Mouse (Mus musculus) forebrain, embryonic 12.5 days (tissue): ENCODE measurements around the gene 2610002M06Rik. TPM values are rescaled to one million over a fixed set of nuclear protein-coding genes. Genes with fewer than 3 reads are reported as not detected.

ENCODE experiments used
- ATAC-seq: fragments of 200-750 bp; cut with Nextera tagmentation; 2 replicates; pipeline ENCODE4 v1.8.0; 2017; ENCODE audit warnings: moderate TSS enrichment; ENCODE audit not compliant: low FRiP score
- H3K27ac ChIP-seq: fragments of 300-500 bp; sonication (generic); 2 replicates; pipeline ENCODE4 v1.5.1; 2016; ENCODE audit warnings: mild to moderate bottlenecking
- H3K27me3 ChIP-seq: fragments of 300-500 bp; sonication (generic); 2 replicates; pipeline ENCODE4 v1.6.1; 2016; ENCODE audit warnings: mild to moderate bottlenecking
- H3K36me3 ChIP-seq: fragments of 300-500 bp; sonication (generic); replicated peaks from 2 replicates; pipeline ENCODE4 v1.6.1; 2016; ENCODE audit warnings: mild to moderate bottlenecking
- H3K4me1 ChIP-seq: fragments of 300-500 bp; sonication (generic); 2 replicates; pipeline ENCODE4 v1.6.1; 2016
- H3K4me2 ChIP-seq: fragments of 300-500 bp; sonication (generic); 2 replicates; pipeline ENCODE4 v1.6.1; 2016; ENCODE audit warnings: mild to moderate bottlenecking, moderate library complexity
- H3K4me3 ChIP-seq: fragments of 300-500 bp; sonication (generic); replicated peaks from 2 replicates; pipeline ENCODE4 v1.5.1; 2016; ENCODE audit warnings: mild to moderate bottlenecking
- H3K9ac ChIP-seq: fragments of 300-500 bp; sonication (generic); 2 replicates; pipeline ENCODE4 v1.6.1; 2016; ENCODE audit warnings: mild to moderate bottlenecking
- H3K9me3 ChIP-seq: fragments of 300-500 bp; sonication (generic); 2 replicates; pipeline ENCODE4 v1.6.1; 2016
- WGBS: fragments of 180-500 bp; shearing (Covaris S2); methylation state at CpG from one replicate; pipeline ENCODE4 v1.1.7; 2016; 5-methylcytosine and 5-hydroxymethylcytosine counted together
- polyA plus RNA-seq: library from polyadenylated mRNA; unstranded; fragments of >200 nt; fragmentation: Nextera tagmentation; extraction: Ambion mirVana; gene quantifications from 2 replicates; pipeline ENCODE4 v1.2.1, GENCODE M21; 2016

Gene 2610002M06Rik
- 10.3 and 10.4 TPM in 2 replicates for polyA plus RNA-seq

DNA sequence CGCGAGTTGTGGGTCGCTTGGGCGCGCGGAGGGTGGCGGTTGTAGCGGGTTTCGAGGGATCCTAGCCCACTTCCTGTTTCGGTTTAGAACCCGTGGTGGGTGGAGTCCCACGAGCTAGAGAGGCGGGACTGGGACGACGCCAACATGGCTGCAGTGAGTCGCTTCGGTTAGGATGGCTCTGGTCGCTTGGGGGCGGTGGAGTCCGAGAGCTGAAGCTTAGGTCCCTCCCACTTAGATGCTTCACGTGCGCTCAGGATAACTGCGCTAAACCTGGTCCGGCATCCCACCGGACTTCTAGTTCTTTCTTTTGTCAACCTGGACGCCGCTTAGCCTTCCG lies at the start of gene 2610002M06Rik:
TSS of gene 2610002M06Rik (minus strand) at position 117 of the 337 bp plus-strand sequence.
- Histone ChIP-seq H3K4me1 (no peaks in the 10 kb centered on the region), H3K27ac (no peak within 1 kb of the TSS), H3K27me3 (no peaks in the 10 kb centered on the region), H3K9me3 (no peaks in the 10 kb centered on the region), H3K4me2 (peak within 1 kb of the TSS; percentile 58), H3K9ac (peak within 1 kb of the TSS; percentile 54), H3K36me3 (no peaks in the 10 kb centered on the region), H3K4me3 (peak within 1 kb of the TSS; percentile 59)
- 21% methylated on average over 28 of the region's 28 CpGs for WGBS
- ATAC-seq: peak; percentile 100

DNA sequence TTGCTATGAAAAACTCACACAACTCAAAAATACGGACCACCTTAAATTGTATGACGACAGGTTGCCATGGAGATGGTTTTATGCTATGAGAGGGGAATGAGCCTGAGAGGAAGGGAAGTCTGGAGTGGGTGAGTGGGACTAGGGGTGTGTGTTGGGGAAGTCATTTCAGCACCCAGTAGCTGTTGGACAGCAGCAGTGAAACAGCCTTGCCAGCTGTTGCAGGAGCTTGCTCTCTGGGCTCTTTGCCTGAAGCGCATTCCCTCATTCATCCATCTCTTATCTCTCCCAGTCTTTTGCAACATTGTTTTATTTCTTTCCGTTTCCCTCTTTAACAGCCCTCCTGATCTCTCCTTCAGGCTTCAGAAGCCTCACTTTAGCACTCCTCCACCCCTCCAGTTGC lies 42.0 kb upstream of the 2610002M06Rik start:
- Histone ChIP-seq H3K27me3 (no peaks in the 10 kb centered on the region), H3K27ac (no peak overlapping the region), H3K4me2 (no peak overlapping the region), H3K9me3 (no peaks in the 10 kb centered on the region), H3K4me1 (no peaks in the 10 kb centered on the region), H3K4me3 (no peak overlapping the region), H3K9ac (no peak overlapping the region), H3K36me3 (no peaks in the 10 kb centered on the region)
- ATAC-seq: no peak
- WGBS: 25% methylated on average over 4 of the region's 4 CpGs

DNA sequence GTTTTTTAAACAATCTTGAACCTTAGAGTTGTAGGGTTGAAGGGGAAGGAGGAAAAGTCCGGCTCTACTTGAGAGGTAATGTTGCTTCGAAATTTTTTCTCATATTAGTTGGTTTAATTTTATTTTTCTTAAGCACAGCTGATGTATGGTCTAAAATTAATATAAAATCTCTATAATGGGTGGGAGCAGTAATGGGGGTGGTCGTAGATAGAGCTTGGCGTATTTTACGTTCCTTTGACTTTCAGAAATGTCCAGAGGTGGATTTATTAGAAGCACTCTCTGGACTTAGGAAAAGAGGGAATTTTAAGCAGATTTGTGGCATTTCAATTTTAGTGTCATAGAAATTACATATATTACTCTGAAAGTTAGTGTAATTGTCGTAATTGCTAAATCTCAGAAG lies 592 bp upstream of the 2610002M06Rik start:
- no peaks in the 10 kb centered on the region for H3K36me3 ChIP-seq
- no peaks in the 10 kb centered on the region for H3K4me1 ChIP-seq
- no peaks in the 10 kb centered on the region for H3K27me3 ChIP-seq
- no peaks in the 10 kb centered on the region for H3K9me3 ChIP-seq
- 92% methylated on average over 6 of the region's 6 CpGs for WGBS
- ATAC-seq: no peak
- no peak overlapping the region; the same call in 1 of the 2 replicates for H3K4me3 ChIP-seq
- no peak overlapping the region for H3K27ac ChIP-seq
- no peak overlapping the region for H3K9ac ChIP-seq
- H3K4me2 ChIP-seq: peak overlapping the region; percentile 58

DNA sequence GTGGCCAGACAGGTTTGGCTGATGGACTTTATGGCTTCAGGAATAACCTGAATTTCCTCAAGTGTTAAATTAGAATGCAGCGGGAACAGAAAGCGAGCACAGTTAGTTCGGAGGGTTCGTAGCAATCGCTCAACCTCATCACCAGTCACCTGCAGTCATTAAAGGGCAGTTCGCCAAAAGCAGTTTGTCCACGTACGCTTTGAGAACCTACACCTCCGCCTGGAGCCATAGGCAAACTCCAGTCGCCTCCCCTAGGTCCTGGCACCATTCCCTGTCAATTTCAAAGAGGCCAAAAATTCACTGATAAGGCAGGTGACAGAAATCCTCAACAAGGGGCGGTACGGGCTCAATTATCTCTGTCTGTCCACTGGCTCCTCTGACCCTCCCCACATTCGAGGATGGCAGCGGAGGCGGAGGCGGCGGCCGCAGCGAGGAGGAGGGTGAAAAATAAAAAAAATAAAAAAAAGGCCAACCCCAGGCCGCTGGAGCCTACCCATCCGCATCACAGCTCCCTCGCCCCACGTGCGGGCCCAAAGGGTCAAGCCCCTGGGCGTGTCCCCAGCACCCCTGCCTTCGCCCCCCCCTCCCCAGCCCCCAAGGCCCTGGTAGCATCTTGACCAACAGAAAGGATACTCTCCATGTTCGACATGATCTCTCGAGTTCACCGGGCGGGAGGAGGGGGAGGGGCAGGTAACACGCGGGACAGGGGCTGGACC lies 474 bp downstream of the 2610002M06Rik start:
- peak overlapping the region; percentile 59 for H3K4me3 ChIP-seq
- no peaks in the 10 kb centered on the region for H3K4me1 ChIP-seq
- H3K27ac ChIP-seq: no peak overlapping the region
- H3K4me2 ChIP-seq: peak overlapping the region; percentile 58
- H3K9ac ChIP-seq: peak overlapping the region; percentile 54
- 20% methylated on average over 30 of the region's 32 CpGs for WGBS
- no peaks in the 10 kb centered on the region for H3K36me3 ChIP-seq
- peak; percentile 34 for ATAC-seq
- no peaks in the 10 kb centered on the region for H3K27me3 ChIP-seq
- H3K9me3 ChIP-seq: no peaks in the 10 kb centered on the region

DNA sequence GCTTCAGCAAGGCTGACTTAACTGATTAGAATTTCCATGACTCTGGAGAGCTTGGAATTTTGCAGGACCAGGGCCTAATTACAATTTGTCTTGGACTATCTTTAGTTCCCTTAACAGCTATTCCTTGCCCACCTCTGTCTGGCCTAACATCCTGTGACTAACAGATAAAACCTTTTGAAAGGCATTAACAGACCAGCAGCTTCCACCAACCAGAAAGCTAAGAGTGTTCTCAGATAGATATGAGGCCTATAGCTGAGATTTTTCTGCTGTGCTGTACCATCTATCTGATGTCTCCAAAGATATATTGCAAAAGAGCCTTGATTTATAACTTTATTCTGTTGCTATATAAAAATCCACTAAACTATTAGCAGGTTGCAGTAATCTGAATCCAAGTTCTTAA lies 4.0 kb downstream of the 2610002M06Rik start:
- H3K9me3 ChIP-seq: no peaks in the 10 kb centered on the region
- ATAC-seq: no peak
- H3K27me3 ChIP-seq: no peaks in the 10 kb centered on the region
- H3K4me1 ChIP-seq: no peaks in the 10 kb centered on the region
- no peak overlapping the region for H3K4me2 ChIP-seq
- no peaks in the 10 kb centered on the region for H3K36me3 ChIP-seq
- no peak overlapping the region for H3K9ac ChIP-seq
- no peak overlapping the region for H3K27ac ChIP-seq
- H3K4me3 ChIP-seq: no peak overlapping the region

DNA sequence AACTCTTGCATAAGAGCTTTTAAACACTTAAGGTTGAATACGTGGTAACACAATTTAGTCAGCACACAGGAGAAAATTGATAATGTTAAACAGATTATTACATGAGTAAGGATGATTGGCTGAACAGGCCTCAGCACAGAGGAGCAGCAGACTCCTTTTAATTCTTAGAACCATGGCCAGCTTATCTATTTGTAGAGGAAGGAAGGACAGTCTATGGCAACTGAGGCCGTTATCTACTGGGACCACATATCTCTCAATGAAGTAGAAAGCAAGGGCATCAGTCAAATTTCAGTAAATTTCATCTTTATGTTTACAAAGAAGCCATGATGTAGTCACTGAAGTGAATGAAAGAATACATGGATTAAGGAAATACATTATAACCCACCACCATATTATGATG lies 19.2 kb downstream of the 2610002M06Rik start:
- Histone ChIP-seq H3K9me3 (no peaks in the 10 kb centered on the region), H3K4me1 (no peaks in the 10 kb centered on the region), H3K36me3 (no peaks in the 10 kb centered on the region), H3K27ac (no peak overlapping the region), H3K4me2 (no peak overlapping the region), H3K4me3 (no peak overlapping the region), H3K9ac (no peak overlapping the region), H3K27me3 (no peaks in the 10 kb centered on the region)
- ATAC-seq: no peak
- 88% methylated on average over 2 of the region's 2 CpGs for WGBS

DNA sequence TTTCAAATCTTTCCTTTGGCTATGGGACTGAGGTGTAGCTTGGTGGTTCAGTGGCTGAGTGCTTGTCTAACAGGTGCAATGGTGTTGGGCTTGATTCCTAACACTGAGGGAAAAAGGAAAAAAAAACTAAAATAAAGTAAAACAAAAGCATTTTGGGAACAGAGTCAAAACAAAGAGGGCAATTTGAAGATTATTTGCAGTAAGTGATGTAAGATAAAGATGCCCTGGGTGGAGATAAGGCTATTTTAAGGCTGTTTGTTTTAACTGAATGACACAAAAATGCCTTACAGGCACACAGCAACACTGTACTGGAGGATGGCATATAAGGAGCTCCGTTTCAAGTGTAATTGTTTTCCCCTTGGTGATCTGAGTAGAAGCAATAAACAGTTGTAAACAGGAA lies 20.3 kb downstream of the 2610002M06Rik start:
- H3K9ac ChIP-seq: no peak overlapping the region
- no peaks in the 10 kb centered on the region for H3K36me3 ChIP-seq
- H3K4me1 ChIP-seq: no peaks in the 10 kb centered on the region
- H3K27me3 ChIP-seq: no peaks in the 10 kb centered on the region
- WGBS: 91% methylated on average over 1 of the region's 1 CpGs
- ATAC-seq: no peak
- H3K9me3 ChIP-seq: no peaks in the 10 kb centered on the region
- no peak overlapping the region for H3K4me3 ChIP-seq
- H3K4me2 ChIP-seq: no peak overlapping the region
- no peak overlapping the region for H3K27ac ChIP-seq

DNA sequence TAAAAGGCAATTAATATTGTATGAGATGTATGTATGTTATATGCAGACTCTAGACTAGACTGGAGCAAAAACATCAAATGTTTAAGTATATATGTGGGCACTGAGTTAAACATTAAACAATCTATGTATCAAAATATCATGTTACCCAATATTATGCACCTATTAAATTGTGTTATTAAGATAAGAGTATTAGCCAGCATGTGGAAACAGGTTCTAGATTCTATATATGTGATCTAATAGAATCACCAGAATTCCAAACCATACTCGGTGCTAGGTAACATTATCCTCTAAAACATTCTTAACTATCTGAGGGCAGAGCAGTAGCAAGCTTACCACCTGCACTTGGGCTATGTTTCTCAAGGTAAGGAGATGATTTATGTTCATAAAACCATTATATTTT lies 23.8 kb downstream of the 2610002M06Rik start, which contains the start of gene Tent5d:
TSS of gene Tent5d (plus strand) at position 301 of the 400 bp plus-strand sequence.
- H3K4me1 ChIP-seq: no peaks in the 10 kb centered on the region
- no peak within 1 kb of the TSS for H3K4me3 ChIP-seq
- H3K36me3 ChIP-seq: no peaks in the 10 kb centered on the region
- no peaks in the 10 kb centered on the region for H3K27me3 ChIP-seq
- 81% methylated on average over 1 of the region's 1 CpGs for WGBS
- ATAC-seq: no peak
- H3K4me2 ChIP-seq: no peak within 1 kb of the TSS
- H3K9me3 ChIP-seq: no peaks in the 10 kb centered on the region
- H3K9ac ChIP-seq: no peak within 1 kb of the TSS
- no peak within 1 kb of the TSS for H3K27ac ChIP-seq

DNA sequence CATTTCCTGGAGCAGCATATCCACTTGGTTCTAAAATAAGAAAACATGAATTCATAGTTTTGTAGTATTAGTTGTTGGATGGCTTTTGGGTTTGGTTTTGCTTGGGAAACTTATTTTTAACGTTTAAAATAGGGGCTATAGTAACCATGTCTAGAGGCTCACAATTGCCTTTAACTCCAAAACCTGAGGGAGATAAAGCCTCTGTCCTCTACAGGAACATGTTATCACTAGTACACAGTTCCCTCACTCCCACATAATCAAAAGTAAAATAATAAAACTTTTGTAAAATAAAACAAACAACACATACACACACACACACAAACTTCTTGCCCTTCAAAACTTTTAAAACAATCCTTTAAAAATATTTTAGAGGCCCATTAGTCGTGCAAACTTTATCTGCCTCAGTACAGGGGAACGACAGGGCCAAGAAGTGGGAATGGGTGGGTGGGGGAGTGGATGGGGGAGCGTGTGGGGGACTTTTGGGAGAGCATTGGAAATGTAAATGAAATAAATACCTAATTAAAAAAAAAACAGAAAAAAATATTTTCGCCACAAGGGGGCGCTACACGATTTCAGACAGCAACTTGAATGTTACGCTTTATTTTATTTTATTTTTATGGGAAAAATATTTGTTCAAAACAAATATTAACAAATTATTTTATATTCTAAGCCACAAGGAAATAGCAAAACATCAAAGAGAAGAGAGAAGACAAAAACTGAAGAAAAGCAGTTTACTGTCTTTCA lies 25.2 kb downstream of the 2610002M06Rik start:
- H3K4me3 ChIP-seq: no peak overlapping the region
- H3K9ac ChIP-seq: no peak overlapping the region
- no peaks in the 10 kb centered on the region for H3K4me1 ChIP-seq
- WGBS: 26% methylated on average over 8 of the region's 8 CpGs
- no peaks in the 10 kb centered on the region for H3K36me3 ChIP-seq
- no peaks in the 10 kb centered on the region for H3K27me3 ChIP-seq
- ATAC-seq: no peak
- no peaks in the 10 kb centered on the region for H3K9me3 ChIP-seq
- H3K27ac ChIP-seq: no peak overlapping the region
- H3K4me2 ChIP-seq: no peak overlapping the region

DNA sequence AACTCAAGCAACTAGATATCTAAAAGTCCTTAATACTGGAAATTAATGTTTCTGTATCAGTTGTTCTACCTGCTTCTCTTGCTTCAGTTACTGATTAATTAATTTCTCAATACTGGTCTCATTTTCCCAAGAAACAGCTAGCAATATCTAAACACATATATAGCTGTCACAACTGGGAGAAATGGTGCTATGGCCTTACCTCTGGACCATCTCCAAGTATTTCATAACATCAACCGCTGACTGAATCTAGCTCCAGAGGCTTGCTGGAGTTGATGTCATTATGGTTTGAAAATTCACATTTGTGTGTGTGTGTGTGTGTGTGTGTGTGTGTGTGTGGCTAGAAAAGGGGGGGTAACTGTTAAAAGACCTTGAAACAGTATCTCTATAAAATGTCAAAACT lies 26.0 kb downstream of the 2610002M06Rik start:
- Histone ChIP-seq H3K4me1 (no peaks in the 10 kb centered on the region), H3K9ac (no peak overlapping the region), H3K36me3 (no peaks in the 10 kb centered on the region), H3K4me2 (no peak overlapping the region), H3K4me3 (no peak overlapping the region), H3K27me3 (no peaks in the 10 kb centered on the region), H3K9me3 (no peaks in the 10 kb centered on the region), H3K27ac (no peak overlapping the region)
- 95% methylated on average over 1 of the region's 1 CpGs for WGBS
- no peak for ATAC-seq

DNA sequence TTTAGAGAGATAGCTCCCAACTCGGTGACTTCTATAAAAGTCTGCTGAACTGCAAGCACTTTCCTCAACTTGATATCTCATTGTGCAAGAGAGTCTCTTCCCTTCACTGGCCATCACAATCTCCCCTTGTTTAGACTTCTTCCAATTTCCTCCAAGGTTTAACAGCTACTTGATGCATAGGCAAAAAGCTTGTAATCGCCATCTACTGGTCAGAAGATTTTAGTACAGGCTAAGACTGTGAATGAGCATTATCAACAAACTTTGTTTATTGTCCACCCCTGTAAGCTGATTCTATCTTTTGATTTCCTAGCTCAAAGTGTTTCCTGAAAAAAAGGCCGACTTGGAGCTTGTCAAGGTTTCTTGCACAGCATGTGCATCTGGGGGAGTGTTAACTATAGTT lies 48.2 kb downstream of the 2610002M06Rik start:
- 21% methylated on average over 3 of the region's 3 CpGs for WGBS
- Histone ChIP-seq H3K9ac (no peak overlapping the region), H3K27me3 (no peaks in the 10 kb centered on the region), H3K9me3 (no peaks in the 10 kb centered on the region), H3K4me3 (no peak overlapping the region), H3K4me2 (no peak overlapping the region), H3K4me1 (no peaks in the 10 kb centered on the region), H3K36me3 (no peaks in the 10 kb centered on the region), H3K27ac (no peak overlapping the region)
- ATAC-seq: no peak
